Mouse (Mus musculus) heart, embryonic 16.5 days (tissue): ENCODE measurements around the gene Pptc7. TPM values are rescaled to one million over a fixed set of nuclear protein-coding genes. Genes with fewer than 3 reads are reported as not detected.

ENCODE experiments used
- ATAC-seq: fragments of 200-750 bp; cut with Nextera tagmentation; replicated peaks from 2 replicates; pipeline ENCODE4 v1.8.0; 2017; ENCODE audit warnings: moderate number of reproducible peaks; ENCODE audit not compliant: insufficient read depth, low FRiP score; ENCODE audit errors: extremely low read depth
- H3K27ac ChIP-seq: fragments of 300-500 bp; sonication (generic); 2 replicates; pipeline ENCODE4 v1.5.1; 2014; ENCODE audit warnings: mild to moderate bottlenecking, low read length, control low read depth, moderate library complexity
- H3K27me3 ChIP-seq: fragments of 300-500 bp; sonication (generic); 2 replicates; pipeline ENCODE4 v1.6.1; 2014; ENCODE audit warnings: low read length, mixed read lengths; ENCODE audit not compliant: control insufficient read depth, insufficient read depth
- H3K36me3 ChIP-seq: fragments of 300-500 bp; sonication (generic); 2 replicates; pipeline ENCODE4 v1.6.1; 2014; ENCODE audit not compliant: control insufficient read depth, insufficient read depth
- H3K4me1 ChIP-seq: fragments of 300-500 bp; sonication (generic); 2 replicates; pipeline ENCODE4 v1.6.1; 2014; ENCODE audit warnings: low read length, mixed read lengths; ENCODE audit not compliant: control insufficient read depth, insufficient read depth
- H3K4me2 ChIP-seq: fragments of 300-500 bp; sonication (generic); 2 replicates; pipeline ENCODE4 v1.6.1; 2014; ENCODE audit warnings: low read depth, mild to moderate bottlenecking, control low read depth, low read length
- H3K4me3 ChIP-seq: fragments of 300-500 bp; sonication (generic); 2 replicates; pipeline ENCODE4 v1.5.1; 2014; ENCODE audit warnings: mild to moderate bottlenecking, control low read depth, low read length
- H3K9ac ChIP-seq: fragments of 300-500 bp; sonication (generic); 2 replicates; pipeline ENCODE4 v1.6.1; 2014; ENCODE audit warnings: low read length, control low read depth
- H3K9me3 ChIP-seq: fragments of 300-500 bp; sonication (generic); replicated peaks from 2 replicates; pipeline ENCODE4 v1.6.1; 2016; ENCODE audit warnings: low read length; ENCODE audit not compliant: control insufficient read depth
- WGBS: fragments of 180-500 bp; shearing (Covaris S2); extraction: QIAGEN DNeasy Blood & Tissue Kit; methylation state at CpG from one replicate; pipeline ENCODE4 v1.1.7; 2014; 5-methylcytosine and 5-hydroxymethylcytosine counted together
- polyA plus RNA-seq: library from polyadenylated mRNA; unstranded; fragments of >200 nt; fragmentation: Nextera tagmentation; extraction: Ambion mirVana; gene quantifications from 2 replicates; pipeline ENCODE4 v1.2.1, GENCODE M21; 2015

The Pptc7 gene
- polyA plus RNA-seq, 1 experiment from 2014 or later: 15.0 TPM

- Histone ChIP-seq H3K4me3 (peak within 1 kb of the TSS; percentile 88), H3K9me3 (no peaks in the 10 kb centered on the region), H3K4me2 (peak within 1 kb of the TSS; percentile 89), H3K27ac (peak within 1 kb of the TSS; percentile 52; the same call in 1 of the 2 replicates), H3K4me1 (peaks cover 13% of the 10 kb centered on the region), H3K9ac (peak within 1 kb of the TSS; percentile 87), H3K36me3 (no peaks in the 10 kb centered on the region), H3K27me3 (no peaks in the 10 kb centered on the region)
- WGBS: 1% methylated on average over 49 of the region's 49 CpGs
- peak; percentile 98 for ATAC-seq
Observed at GRCm38 (mm10) chr5:122263933-122264905, 19.9 kb upstream of the Pptc7 start, which contains the start of gene Tctn1. Gene Tctn1 (minus strand): TSS chr5:122264460.

- Histone ChIP-seq H3K9me3 (no peaks in the 10 kb centered on the region), H3K27me3 (no peaks in the 10 kb centered on the region), H3K4me2 (no peak overlapping the region), H3K4me1 (peaks cover 13% of the 10 kb centered on the region), H3K4me3 (no peak overlapping the region), H3K36me3 (no peaks in the 10 kb centered on the region), H3K9ac (no peak overlapping the region), H3K27ac (no peak overlapping the region)
- 64% methylated on average over 3 of the region's 3 CpGs for WGBS
- no peak for ATAC-seq
Observed at GRCm38 (mm10) chr5:122265187-122265586, 19.0 kb upstream of the Pptc7 start.

- peaks cover 13% of the 10 kb centered on the region for H3K4me1 ChIP-seq
- H3K4me2 ChIP-seq: no peak overlapping the region
- H3K4me3 ChIP-seq: no peak overlapping the region
- H3K36me3 ChIP-seq: no peaks in the 10 kb centered on the region
- H3K9ac ChIP-seq: no peak overlapping the region
- 95% methylated on average over 2 of the region's 2 CpGs for WGBS
- no peak for ATAC-seq
- H3K27ac ChIP-seq: no peak overlapping the region
- no peaks in the 10 kb centered on the region for H3K27me3 ChIP-seq
- no peaks in the 10 kb centered on the region for H3K9me3 ChIP-seq
Observed at GRCm38 (mm10) chr5:122265942-122266341, 18.2 kb upstream of the Pptc7 start.

GRCm38 (mm10) chr5:122267136-122267535 is 17.0 kb upstream of the Pptc7 start:
- H3K36me3 ChIP-seq: no peaks in the 10 kb centered on the region
- 69% methylated on average over 7 of the region's 7 CpGs for WGBS
- H3K4me3 ChIP-seq: no peak overlapping the region
- no peak overlapping the region for H3K9ac ChIP-seq
- H3K9me3 ChIP-seq: no peaks in the 10 kb centered on the region
- peaks cover 13% of the 10 kb centered on the region for H3K4me1 ChIP-seq
- H3K27ac ChIP-seq: no peak overlapping the region
- H3K4me2 ChIP-seq: no peak overlapping the region
- ATAC-seq: no peak
- H3K27me3 ChIP-seq: no peaks in the 10 kb centered on the region

GRCm38 (mm10) chr5:122267899-122268298 is 16.3 kb upstream of the Pptc7 start:
- 19% methylated on average over 5 of the region's 5 CpGs for WGBS
- ATAC-seq: no peak
- Histone ChIP-seq H3K27ac (no peak overlapping the region), H3K36me3 (no peaks in the 10 kb centered on the region), H3K27me3 (no peaks in the 10 kb centered on the region), H3K4me3 (no peak overlapping the region), H3K4me2 (no peak overlapping the region), H3K9ac (no peak overlapping the region), H3K9me3 (no peaks in the 10 kb centered on the region), H3K4me1 (peaks cover 13% of the 10 kb centered on the region)

GRCm38 (mm10) chr5:122268858-122269604 is 15.1 kb upstream of the Pptc7 start:
- no peaks in the 10 kb centered on the region for H3K27me3 ChIP-seq
- no peak for ATAC-seq
- H3K36me3 ChIP-seq: no peaks in the 10 kb centered on the region
- WGBS: 44% methylated on average over 12 of the region's 12 CpGs
- H3K27ac ChIP-seq: no peak overlapping the region
- no peak overlapping the region for H3K4me3 ChIP-seq
- no peak overlapping the region for H3K4me2 ChIP-seq
- no peak overlapping the region for H3K9ac ChIP-seq
- H3K4me1 ChIP-seq: peaks cover 4% of the 10 kb centered on the region; the same call in 1 of the 2 replicates
- no peaks in the 10 kb centered on the region for H3K9me3 ChIP-seq

- Histone ChIP-seq H3K27me3 (no peaks in the 10 kb centered on the region), H3K27ac (no peak overlapping the region), H3K9ac (no peak overlapping the region), H3K4me1 (no peaks in the 10 kb centered on the region), H3K9me3 (no peaks in the 10 kb centered on the region), H3K36me3 (no peaks in the 10 kb centered on the region), H3K4me3 (no peak overlapping the region), H3K4me2 (no peak overlapping the region)
- WGBS: 73% methylated on average over 5 of the region's 5 CpGs
- ATAC-seq: no peak
Observed at GRCm38 (mm10) chr5:122272821-122273220, 11.3 kb upstream of the Pptc7 start.

- 35% methylated on average over 5 of the region's 5 CpGs for WGBS
- H3K4me2 ChIP-seq: no peak overlapping the region
- no peaks in the 10 kb centered on the region for H3K9me3 ChIP-seq
- no peak overlapping the region for H3K4me3 ChIP-seq
- no peaks in the 10 kb centered on the region for H3K36me3 ChIP-seq
- no peaks in the 10 kb centered on the region for H3K27me3 ChIP-seq
- no peak overlapping the region for H3K9ac ChIP-seq
- H3K4me1 ChIP-seq: no peaks in the 10 kb centered on the region
- no peak overlapping the region for H3K27ac ChIP-seq
- peak; percentile 45; the same call in 1 of the 2 replicates for ATAC-seq
Observed at GRCm38 (mm10) chr5:122274785-122275184, 9.4 kb upstream of the Pptc7 start.

GRCm38 (mm10) chr5:122278946-122279345 is 5.2 kb upstream of the Pptc7 start:
- no peak overlapping the region for H3K4me2 ChIP-seq
- H3K4me1 ChIP-seq: peaks cover 20% of the 10 kb centered on the region
- H3K27ac ChIP-seq: no peak overlapping the region
- 81% methylated on average over 7 of the region's 7 CpGs for WGBS
- H3K9me3 ChIP-seq: no peaks in the 10 kb centered on the region
- no peak overlapping the region for H3K9ac ChIP-seq
- ATAC-seq: no peak
- H3K36me3 ChIP-seq: no peaks in the 10 kb centered on the region
- H3K27me3 ChIP-seq: no peaks in the 10 kb centered on the region
- no peak overlapping the region for H3K4me3 ChIP-seq
